Mouse (Mus musculus): Measurements from ENCODE around the gene Plagl1. TPM values are rescaled to one million over a fixed set of nuclear protein-coding genes. Genes with fewer than 3 reads are reported as not detected.

Plagl1 gene
- polyA plus RNA-seq, 1 experiment from 2014 or later = 204 TPM

GRCm38 (mm10) chr10:13180211-13180610 is 119.9 kb downstream of the Plagl1 start:
- H3K4me1 ChIP-seq = peaks cover 4% of the 10 kb centered on the region
- H3K4me2 ChIP-seq = no peak overlapping the region
- no peak overlapping the region for H3K27ac ChIP-seq
- no peaks in the 10 kb centered on the region for H3K27me3 ChIP-seq
- WGBS = 74% methylated on average over 7 of the region's 7 CpGs
- peaks cover 76% of the 10 kb centered on the region for H3K36me3 ChIP-seq
- H3K4me3 ChIP-seq = no peak overlapping the region
- no peak overlapping the region for H3K9ac ChIP-seq
- no peak for ATAC-seq (ENCODE audit: insufficient number of reproducible peaks, low FRiP score, low TSS enrichment, low read depth)
- H3K9me3 ChIP-seq = no peaks in the 10 kb centered on the region

Other genes with a start within 250 kb of the Plagl1 start
- gene Utrn, start 191.1 kb upstream of the Plagl1 start, polyA plus RNA-seq (2015; fragmentation: Nextera tagmentation; extraction: Ambion mirVana) = 99.6 and 100 TPM in 2 replicates
- 5.6 and 6.7 TPM in 2 replicates for gene Stx11, start 96.2 kb upstream of the Plagl1 start, polyA plus RNA-seq (2015; fragmentation: Nextera tagmentation; extraction: Ambion mirVana)
- 34.8 and 36.3 TPM in 2 replicates for gene Sf3b5, start 55.2 kb upstream of the Plagl1 start, polyA plus RNA-seq (2015; fragmentation: Nextera tagmentation; extraction: Ambion mirVana)
- gene Zc2hc1b, start 117.5 kb downstream of the Plagl1 start, polyA plus RNA-seq (2015; fragmentation: Nextera tagmentation; extraction: Ambion mirVana) = not detected in 2 replicates
- 70.1 and 74.3 TPM in 2 replicates for gene Ltv1, start 132.7 kb downstream of the Plagl1 start, polyA plus RNA-seq (2015; fragmentation: Nextera tagmentation; extraction: Ambion mirVana)